Mouse (Mus musculus) megakaryocyte-erythroid progenitor cell, adult 5 weeks (primary cell): Measurements from ENCODE around the gene Tapt1. TPM values are rescaled to one million over a fixed set of nuclear protein-coding genes. Genes with fewer than 3 reads are reported as not detected.

Experiments
- polyA plus RNA-seq: library from polyadenylated mRNA; stranded (reverse); fragments of >175 nt; gene quantifications from 2 replicates; pipeline ENCODE4 v1.2.3, GENCODE M21; 2012

The Tapt1 gene
- 38.2 and 41.3 TPM in 2 replicates for polyA plus RNA-seq

DNA sequence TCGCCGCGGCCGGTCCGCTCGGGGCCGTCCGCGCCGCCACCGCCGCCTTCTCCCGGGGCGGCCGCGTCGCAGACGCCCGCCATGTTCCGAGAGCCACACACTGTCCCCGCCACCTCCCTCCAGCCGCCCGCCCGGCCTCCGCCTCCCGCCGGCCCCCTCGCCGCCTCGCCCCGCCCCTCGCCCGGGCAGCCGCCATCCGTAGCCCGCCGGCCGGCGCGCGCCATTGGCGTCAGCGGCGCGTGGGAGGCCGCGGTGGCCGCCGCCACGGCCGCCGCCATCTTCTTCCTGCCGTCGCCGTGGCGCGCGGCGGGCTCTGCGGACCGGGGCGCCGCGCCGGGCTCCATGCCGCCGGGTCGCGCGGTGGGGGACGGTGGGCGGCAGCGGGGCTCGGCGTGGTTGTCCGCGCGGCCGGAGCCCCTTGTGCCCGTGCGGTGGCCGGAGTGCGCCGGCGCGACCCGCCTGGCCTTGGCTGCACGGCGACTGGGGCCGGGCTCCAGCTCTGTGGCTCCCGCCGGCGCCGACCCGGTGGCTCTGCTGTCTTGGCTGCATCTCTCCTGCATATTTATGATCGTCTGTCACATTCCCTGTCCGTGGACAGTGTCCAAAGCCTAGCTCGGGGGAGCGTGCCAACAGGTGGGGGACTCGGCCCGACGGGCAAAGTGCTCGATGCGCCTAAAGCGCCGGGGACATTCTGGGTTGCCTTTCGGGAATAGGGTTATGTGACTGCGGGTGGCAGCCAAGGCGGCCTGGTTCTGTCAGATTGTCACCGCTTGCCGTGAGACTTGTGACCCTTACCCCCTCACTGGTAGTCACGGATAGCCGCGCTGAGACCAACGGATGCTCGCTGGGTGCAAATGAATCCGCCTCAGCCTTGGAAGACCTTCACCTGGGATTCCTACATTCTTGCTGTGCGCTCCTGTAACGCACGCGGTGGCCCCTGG is at the start of gene Tapt1:
Gene Tapt1, minus strand, starts transcription at position 106 of the 941 bp plus-strand sequence.

Other genes with a start within 250 kb of the Tapt1 start
- gene Fgfbp1, start 244.8 kb downstream of the Tapt1 start, polyA plus RNA-seq: not detected in 2 replicates
- gene Prom1, start 124.6 kb downstream of the Tapt1 start, polyA plus RNA-seq: 1.1 and 3.3 TPM in 2 replicates